Mouse (Mus musculus): Measurements from ENCODE around the gene Ift27. TPM values are rescaled to one million over a fixed set of nuclear protein-coding genes. Genes with fewer than 3 reads are reported as not detected.

Ift27 gene
- 22.5 and 25.2 TPM in 2 replicates for polyA plus RNA-seq (2012; rRNA removed)

GRCm38 (mm10) chr15:78173972-78174886, at the start of gene Ift27:
Ift27 (minus strand) TSS chr15:78174107.

DNA sequence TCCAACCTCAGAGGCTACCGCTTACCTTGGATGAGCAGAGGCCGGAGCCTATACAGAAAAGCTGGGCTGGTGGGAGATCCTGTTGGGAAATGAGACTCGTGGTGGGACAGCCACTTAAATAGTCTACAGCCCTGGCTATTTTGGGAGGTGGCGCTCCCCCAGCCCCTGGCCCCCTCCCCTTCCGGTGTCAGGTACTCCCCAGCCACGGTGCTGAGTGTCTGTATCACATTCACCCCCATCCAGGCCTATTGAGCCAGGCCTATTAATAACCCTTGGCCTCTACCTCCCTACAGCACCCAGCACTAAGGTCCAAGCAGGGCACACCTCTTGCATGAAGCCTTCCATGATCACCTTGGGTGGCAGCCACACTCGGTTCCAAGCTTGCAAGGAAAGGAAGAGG, 32.4 kb upstream of the Ift27 start, which contains the start of gene Pvalb:
Gene Pvalb, minus strand, starts transcription at position 89 of the 400 bp plus-strand sequence.

GRCm38 (mm10) chr15:78119704-78120103, 54.2 kb downstream of the Ift27 start, which contains the start of gene Cacng2:
Cacng2 (minus strand) TSS chr15:78120028.

Other genes with a start within 250 kb of the Ift27 start
- gene Txn2, start 245.1 kb downstream of the Ift27 start, polyA plus RNA-seq (2012; rRNA removed) = 194 and 238 TPM in 2 replicates
- gene Foxred2, start 217.4 kb downstream of the Ift27 start, polyA plus RNA-seq (2012; rRNA removed) = 1.0 and 1.1 TPM in 2 replicates
- gene Eif3d, start 203.3 kb downstream of the Ift27 start, polyA plus RNA-seq (2012; rRNA removed) = 78.2 and 129 TPM in 2 replicates
- gene Cacng2, start 54.1 kb downstream of the Ift27 start, polyA plus RNA-seq (2012; rRNA removed) = 0.02 and 0.08 TPM in 2 replicates
- 0.32 and 1.7 TPM in 2 replicates for gene Pvalb, start 32.3 kb upstream of the Ift27 start, polyA plus RNA-seq (2012; rRNA removed)
- gene Ncf4, start 70.7 kb upstream of the Ift27 start, polyA plus RNA-seq (2012; rRNA removed) = 2.7 and 4.7 TPM in 2 replicates
- gene Csf2rb2, start 131.6 kb upstream of the Ift27 start, polyA plus RNA-seq (2012; rRNA removed) = 2.1 and 3.5 TPM in 2 replicates
- 2.9 and 3.2 TPM in 2 replicates for gene Csf2rb, start 151.6 kb upstream of the Ift27 start, polyA plus RNA-seq (2012; rRNA removed)
- not detected in 2 replicates for gene Tex33, start 221.8 kb upstream of the Ift27 start, polyA plus RNA-seq (2012; rRNA removed)
- gene Tst, start 231.8 kb upstream of the Ift27 start, polyA plus RNA-seq (2012; rRNA removed) = 197 and 218 TPM in 2 replicates
- gene Mpst, start 232.3 kb upstream of the Ift27 start, polyA plus RNA-seq (2012; rRNA removed) = 399 and 401 TPM in 2 replicates

All from stomach, adult 2 months (tissue).